Mouse (Mus musculus): ENCODE measurements around the gene Adprm.

Gene Adprm

DNA sequence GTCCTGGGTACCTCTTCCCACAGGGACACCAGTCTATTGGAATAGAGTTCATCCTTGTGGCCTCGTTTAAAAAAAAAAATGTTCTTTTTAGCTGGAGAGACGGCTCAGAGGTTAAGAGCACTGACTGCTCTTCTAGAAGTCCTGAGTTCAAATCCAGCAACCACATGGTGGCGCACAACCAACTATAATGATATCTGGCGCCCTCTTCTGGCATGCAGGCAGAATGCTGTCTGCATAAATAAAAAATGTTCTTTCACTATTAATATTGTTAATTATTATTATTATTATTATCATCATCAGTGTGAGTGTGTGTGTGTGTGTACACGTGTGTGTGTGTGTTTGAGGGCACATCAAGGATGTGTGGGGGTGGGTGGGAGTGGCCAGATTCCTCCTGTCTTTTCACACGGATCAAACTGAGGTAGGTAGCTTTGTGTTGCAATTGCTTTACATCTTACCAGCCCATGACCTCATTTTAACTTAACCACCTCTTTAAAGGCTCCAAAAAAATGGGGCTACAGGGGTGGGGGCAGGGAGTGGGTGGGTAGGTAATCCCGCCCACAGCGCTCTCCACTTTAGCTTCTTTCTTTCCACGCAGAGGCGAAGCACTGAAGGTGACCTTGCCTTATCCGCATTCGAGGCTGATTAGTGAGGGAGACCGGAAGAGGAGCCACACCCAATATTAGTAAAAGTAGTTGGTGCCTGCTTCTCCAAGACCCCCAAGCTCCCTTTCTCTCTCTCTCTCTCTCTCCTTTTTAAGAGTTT, 29.9 kb downstream of the Adprm start:
- DNase-seq = peak; percentile 25

- peak; percentile 64 for DNase-seq
These were observed 31.4 kb downstream of the Adprm start for GRCm38 (mm10) chr11:67020948-67021347.

- DNase-seq = no peak
These were observed 32.5 kb downstream of the Adprm start for GRCm38 (mm10) chr11:67019711-67020475.

- no peak for DNase-seq
These were observed 34.4 kb downstream of the Adprm start for GRCm38 (mm10) chr11:67017801-67018591.

GRCm38 (mm10) chr11:67011635-67012034, 40.8 kb downstream of the Adprm start:
- no peak for DNase-seq

- peak; percentile 9 for DNase-seq
These were observed 42.0 kb downstream of the Adprm start for GRCm38 (mm10) chr11:67010430-67010829.

DNA sequence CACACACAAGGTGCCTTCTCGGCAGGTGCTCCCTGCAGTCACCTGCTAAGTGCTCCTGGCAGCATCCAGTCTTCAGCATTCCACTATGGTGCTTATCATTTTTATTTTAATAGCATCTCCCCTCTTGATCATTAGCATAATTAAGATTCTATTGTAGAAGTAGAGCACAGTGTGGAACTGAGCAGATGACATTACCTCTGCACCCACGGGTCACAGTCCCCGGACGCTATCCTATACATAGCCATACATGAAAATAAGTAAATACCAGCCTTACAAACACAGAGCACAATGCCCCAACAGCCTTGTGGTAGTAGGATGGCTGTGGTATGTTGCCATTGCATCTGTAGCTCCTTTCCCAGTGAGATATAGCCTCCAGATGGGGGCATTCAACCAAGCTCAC, 43.9 kb downstream of the Adprm start:
- no peak for DNase-seq

DNA sequence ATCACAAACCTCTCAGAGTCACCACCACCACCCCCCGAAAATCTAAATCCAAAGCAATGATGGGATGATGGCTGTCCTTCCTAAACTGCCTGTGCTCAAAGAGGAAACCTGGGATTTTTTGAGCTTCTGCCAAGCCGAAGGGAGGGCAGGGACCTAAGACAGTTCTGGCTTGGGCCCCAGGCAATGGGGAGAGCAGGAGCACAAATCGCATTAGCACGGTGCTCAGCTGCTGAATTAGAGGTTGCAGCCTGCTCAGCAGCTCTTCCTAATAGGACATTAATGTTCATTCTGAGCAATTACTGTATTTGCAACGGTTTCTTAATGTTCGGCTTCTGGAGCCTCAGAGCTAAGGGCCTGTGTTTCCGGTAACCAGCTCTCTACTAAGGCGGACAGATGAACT, 44.4 kb downstream of the Adprm start:
- DNase-seq = no peak

DNA sequence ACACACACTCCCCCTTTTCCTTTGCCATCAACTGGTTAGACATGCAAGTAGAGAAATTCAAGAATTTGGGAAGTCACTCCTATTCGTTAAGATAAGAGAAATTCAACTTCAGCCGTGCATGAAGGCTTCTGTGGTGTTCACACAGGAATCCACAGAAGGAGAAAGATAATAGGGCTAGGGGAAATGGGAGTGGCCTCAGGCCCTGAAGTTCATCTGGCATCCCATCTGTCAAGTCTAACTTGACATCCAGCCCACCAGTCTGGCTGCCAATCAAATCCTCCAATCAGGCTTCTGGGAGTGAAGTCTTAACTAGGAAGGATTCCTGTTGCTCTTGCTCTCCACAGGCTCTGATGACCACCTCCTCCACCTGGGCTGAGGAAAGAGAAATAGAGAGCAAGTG, 49.5 kb downstream of the Adprm start:
- no peak for DNase-seq

DNA sequence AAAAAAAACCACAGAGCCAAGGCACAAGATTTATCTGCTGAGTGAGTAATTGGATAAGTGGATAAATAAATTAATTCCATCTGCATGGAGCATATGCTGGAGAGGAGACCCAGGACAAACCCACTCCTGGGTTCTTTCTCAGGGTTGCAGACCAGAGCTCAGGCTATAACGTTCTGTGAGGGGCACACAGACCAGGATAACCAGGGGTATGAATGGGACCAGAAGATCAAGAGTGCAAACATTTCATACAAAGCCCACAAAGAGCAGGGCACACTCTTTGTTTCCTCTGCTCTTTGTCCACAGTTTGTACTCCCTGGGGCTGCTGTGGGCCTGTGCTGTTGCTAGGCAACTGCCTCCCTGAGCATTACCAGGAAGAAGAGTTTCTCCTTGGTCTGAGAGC, 50.7 kb downstream of the Adprm start:
- DNase-seq = no peak

GRCm38 (mm10) chr11:67000671-67001070, 51.7 kb downstream of the Adprm start:
- DNase-seq = no peak

GRCm38 (mm10) chr11:66998467-66999403, 53.7 kb downstream of the Adprm start:
- no peak for DNase-seq

- no peak for DNase-seq
These were observed 55.9 kb downstream of the Adprm start for GRCm38 (mm10) chr11:66996446-66996845.

GRCm38 (mm10) chr11:66993674-66994073, 58.7 kb downstream of the Adprm start:
- no peak for DNase-seq

DNA sequence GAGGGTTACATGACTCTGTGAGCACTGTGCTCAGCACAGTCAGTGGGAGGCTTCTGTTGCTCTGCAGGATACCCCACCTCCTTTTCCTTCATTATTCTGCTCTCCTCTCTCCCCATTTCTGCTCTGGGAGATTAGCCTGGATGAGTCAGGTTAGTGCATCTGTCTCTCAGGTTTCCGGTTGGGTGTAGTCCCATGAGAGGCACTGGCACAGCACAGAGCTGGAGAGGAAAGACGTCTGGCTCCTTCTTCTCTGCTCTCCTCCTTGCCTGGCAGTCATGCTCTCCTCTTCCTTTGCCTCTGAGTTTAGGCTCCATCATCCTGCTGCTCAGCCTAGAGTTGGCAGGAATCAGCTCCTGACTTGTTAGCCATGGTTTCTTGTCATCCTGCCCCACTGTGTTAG, 60.2 kb downstream of the Adprm start:
- no peak for DNase-seq
